Mouse (Mus musculus): ENCODE measurements around the gene Acad8.

Acad8 gene

GRCm38 (mm10) chr9:26985668-26986277 is 13.6 kb downstream of the Acad8 start:
- DNase-seq (ENCODE audit: extremely low spot score, low read depth, low spot score) = no peak

- no peak for DNase-seq (ENCODE audit: extremely low spot score, low read depth, low spot score)
These were observed 14.2 kb downstream of the Acad8 start for GRCm38 (mm10) chr9:26985090-26985613.

DNA sequence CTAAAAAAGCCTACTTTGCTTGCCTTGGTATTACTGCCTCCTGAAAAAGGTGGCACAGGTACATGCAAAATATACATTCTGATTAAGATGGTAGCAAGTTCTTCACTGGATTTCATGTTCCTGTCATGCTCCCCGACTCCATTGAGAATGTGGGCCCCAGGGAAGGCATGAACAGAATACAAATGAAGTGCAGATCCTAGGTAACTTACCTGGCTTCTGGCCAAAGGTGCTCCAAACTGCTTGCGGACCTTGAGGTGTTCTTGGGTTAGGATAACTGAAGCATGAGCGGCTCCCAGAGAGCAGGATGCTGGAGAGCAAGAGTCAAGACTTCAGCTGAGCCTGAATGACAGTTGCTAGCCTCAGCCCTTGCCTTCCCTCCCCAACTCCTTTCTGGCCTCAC is 20.6 kb downstream of the Acad8 start:
- no peak for DNase-seq (ENCODE audit: extremely low spot score, low read depth, low spot score)

- DNase-seq (ENCODE audit: extremely low spot score, low read depth, low spot score) = no peak
These were observed 21.6 kb downstream of the Acad8 start for GRCm38 (mm10) chr9:26977754-26978153.

DNA sequence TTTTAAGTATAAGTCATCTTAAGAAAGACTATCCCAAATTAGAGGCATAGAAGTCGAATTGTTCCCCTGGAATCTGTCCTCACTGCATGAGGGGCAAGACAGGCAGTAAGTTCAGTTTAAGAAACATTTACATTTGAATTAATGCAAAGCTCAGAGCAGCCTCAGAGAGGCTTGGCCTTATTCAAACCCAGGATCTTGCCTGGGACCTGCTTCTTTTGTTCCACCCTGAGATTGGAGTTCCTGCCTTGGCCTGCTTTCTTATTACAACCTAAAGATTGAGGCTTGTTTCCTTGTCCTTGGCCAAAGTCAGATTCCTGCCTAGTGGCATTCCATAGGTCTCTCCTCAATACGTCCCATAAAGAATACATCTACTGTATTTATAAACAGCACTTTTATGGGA is 51.6 kb downstream of the Acad8 start:
- DNase-seq (ENCODE audit: extremely low spot score, low read depth, low spot score) = no peak

- DNase-seq (ENCODE audit: extremely low spot score, low read depth, low spot score) = no peak
These were observed 75.2 kb downstream of the Acad8 start for GRCm38 (mm10) chr9:26924146-26924545.
